Mouse (Mus musculus): ENCODE results near the gene Cttnbp2nl. TPM values are rescaled to one million over a fixed set of nuclear protein-coding genes. Genes with fewer than 3 reads are reported as not detected.

Gene Cttnbp2nl
- 11.5 and 27.4 TPM in 2 replicates for polyA plus RNA-seq (2014; fragmentation: Nextera tagmentation; extraction: Ambion mirVana)

DNA sequence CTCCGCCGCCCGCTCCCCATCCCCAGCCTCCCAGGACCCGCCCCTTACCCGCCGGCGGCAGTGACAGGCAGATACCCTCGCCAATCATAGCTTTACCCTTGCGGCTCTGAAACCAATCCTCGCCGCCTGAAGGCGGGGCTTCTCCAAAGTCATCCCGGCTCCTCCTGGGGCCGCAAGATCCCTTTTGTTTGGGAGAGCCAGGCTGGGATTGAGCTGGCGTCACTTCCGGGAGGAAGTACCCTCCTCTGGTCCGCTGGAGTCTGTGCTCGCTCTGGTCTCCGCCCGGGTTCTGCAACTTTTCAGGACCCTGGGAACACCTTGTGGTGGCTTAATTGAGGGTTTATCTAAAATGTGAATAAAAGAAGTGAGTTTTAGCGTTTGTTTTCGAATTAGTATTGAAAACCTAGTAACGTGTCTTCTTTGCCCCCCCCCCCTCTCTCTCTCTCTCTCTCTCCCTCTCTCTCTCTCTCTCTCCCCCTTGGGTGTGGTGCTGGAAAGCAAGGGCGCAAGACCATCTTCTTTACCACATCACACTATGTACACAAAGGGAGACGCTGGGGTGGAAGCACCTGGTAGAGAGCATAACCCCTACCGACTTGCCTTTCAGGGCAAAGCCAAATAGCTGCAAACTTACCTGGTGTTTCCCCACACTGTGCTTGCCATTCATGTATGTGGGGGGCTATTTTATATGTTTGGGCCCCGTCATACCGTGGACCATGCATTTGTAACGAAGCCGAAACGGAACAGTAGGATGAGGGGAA, at the start of gene Cttnbp2nl:
Gene Cttnbp2nl (minus strand): TSS at position 210 of the 761 bp plus-strand sequence.
- ATAC-seq (ENCODE audit: low FRiP score, low TSS enrichment): peak; percentile 99
- no peaks in the 10 kb centered on the region for H3K27me3 ChIP-seq (ENCODE audit: control insufficient read depth, insufficient read depth, low read length)
- peak within 1 kb of the TSS; percentile 76 for H3K9ac ChIP-seq (ENCODE audit: low read depth, low read length)
- 2% methylated on average over 31 of the region's 31 CpGs for WGBS
- H3K9me3 ChIP-seq (ENCODE audit: control insufficient read depth, low read length): no peaks in the 10 kb centered on the region
- peak within 1 kb of the TSS; percentile 67 for H3K4me3 ChIP-seq (ENCODE audit: low read length)
- no peaks in the 10 kb centered on the region for H3K36me3 ChIP-seq (ENCODE audit: control insufficient read depth, insufficient read depth, low read length)
- peak within 1 kb of the TSS; percentile 64 for H3K4me2 ChIP-seq (replicated peaks; ENCODE audit: low read depth, low read length)
- peaks cover 15% of the 10 kb centered on the region; the same call in 1 of the 2 replicates for H3K4me1 ChIP-seq (ENCODE audit: control insufficient read depth, insufficient read depth, low read length)
- peak within 1 kb of the TSS; percentile 42 for H3K27ac ChIP-seq (ENCODE audit: low read depth, low read length)

DNA sequence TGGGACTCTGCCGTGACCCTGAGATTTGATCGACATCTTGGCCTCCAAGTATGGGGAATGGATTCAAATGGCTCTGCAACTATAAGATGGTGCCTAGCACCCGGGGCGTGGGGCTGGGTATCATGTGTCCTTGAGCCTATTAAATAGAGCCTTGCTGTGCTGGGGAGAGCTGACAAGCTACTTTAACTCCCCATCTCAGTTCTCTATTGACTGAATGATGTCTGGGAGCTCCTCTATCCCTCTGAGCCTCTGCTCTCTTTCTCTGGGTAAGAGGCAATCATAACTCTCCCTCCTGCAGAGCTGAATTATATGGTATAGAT, 47.3 kb upstream of the Cttnbp2nl start:
- Histone ChIP-seq H3K4me1 (ENCODE audit: control insufficient read depth, insufficient read depth, low read length) (peaks cover 5% of the 10 kb centered on the region), H3K9ac (ENCODE audit: low read depth, low read length) (no peak overlapping the region), H3K36me3 (ENCODE audit: control insufficient read depth, insufficient read depth, low read length) (no peaks in the 10 kb centered on the region), H3K9me3 (ENCODE audit: control insufficient read depth, low read length) (no peaks in the 10 kb centered on the region), H3K4me2 (replicated peaks; ENCODE audit: low read depth, low read length) (no peak overlapping the region), H3K27ac (ENCODE audit: low read depth, low read length) (peak overlapping the region; percentile 43; the same call in 1 of the 2 replicates), H3K4me3 (ENCODE audit: low read length) (no peak overlapping the region), H3K27me3 (ENCODE audit: control insufficient read depth, insufficient read depth, low read length) (no peaks in the 10 kb centered on the region)
- peak; percentile 67 for ATAC-seq (ENCODE audit: low FRiP score, low TSS enrichment)
- 37% methylated on average over 4 of the region's 4 CpGs for WGBS

DNA sequence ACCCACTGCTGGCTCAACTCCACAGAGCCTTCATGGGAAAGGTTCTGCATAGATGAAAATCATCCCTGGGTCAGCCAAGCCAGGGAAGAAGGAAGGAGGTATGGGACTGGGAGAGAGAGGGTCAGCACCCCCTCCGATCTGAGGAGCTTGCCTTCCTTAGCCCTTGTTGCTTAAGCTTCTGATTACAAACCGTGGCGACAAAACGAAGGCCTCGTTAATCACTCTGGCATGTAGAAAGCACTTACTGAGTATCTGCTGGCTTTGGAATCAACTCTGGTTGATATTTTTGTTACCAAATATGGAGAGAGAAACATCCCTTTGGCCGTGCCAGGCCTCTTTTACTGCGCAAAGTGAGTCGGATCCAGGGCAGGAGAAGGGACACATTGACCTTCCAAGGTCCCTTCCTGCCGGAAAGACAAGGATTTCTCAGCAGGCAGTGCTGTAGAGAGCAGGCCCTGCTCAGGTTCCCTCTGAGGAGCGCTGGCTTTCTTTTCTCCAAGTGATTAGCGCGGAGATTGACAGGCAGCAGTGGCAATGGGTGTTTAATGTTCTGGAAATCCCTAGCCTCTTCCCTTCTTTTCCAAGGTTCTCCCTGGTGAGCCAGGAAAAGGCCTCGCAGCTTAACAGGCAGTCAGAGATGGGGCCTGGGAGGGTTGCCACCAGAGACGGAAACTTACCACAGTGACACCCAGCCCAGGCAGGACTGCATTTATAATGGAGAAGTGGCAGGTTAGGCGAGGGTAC, 46.8 kb upstream of the Cttnbp2nl start:
- H3K4me3 ChIP-seq (ENCODE audit: low read length): no peak overlapping the region
- 13% methylated on average over 15 of the region's 15 CpGs for WGBS
- H3K36me3 ChIP-seq (ENCODE audit: control insufficient read depth, insufficient read depth, low read length): no peaks in the 10 kb centered on the region
- no peaks in the 10 kb centered on the region for H3K27me3 ChIP-seq (ENCODE audit: control insufficient read depth, insufficient read depth, low read length)
- H3K4me1 ChIP-seq (ENCODE audit: control insufficient read depth, insufficient read depth, low read length): peaks cover 5% of the 10 kb centered on the region
- peak overlapping the region; percentile 43 for H3K27ac ChIP-seq (ENCODE audit: low read depth, low read length)
- H3K9ac ChIP-seq (ENCODE audit: low read depth, low read length): no peak overlapping the region
- ATAC-seq (ENCODE audit: low FRiP score, low TSS enrichment): peak; percentile 91
- H3K4me2 ChIP-seq (replicated peaks; ENCODE audit: low read depth, low read length): no peak overlapping the region
- no peaks in the 10 kb centered on the region for H3K9me3 ChIP-seq (ENCODE audit: control insufficient read depth, low read length)

DNA sequence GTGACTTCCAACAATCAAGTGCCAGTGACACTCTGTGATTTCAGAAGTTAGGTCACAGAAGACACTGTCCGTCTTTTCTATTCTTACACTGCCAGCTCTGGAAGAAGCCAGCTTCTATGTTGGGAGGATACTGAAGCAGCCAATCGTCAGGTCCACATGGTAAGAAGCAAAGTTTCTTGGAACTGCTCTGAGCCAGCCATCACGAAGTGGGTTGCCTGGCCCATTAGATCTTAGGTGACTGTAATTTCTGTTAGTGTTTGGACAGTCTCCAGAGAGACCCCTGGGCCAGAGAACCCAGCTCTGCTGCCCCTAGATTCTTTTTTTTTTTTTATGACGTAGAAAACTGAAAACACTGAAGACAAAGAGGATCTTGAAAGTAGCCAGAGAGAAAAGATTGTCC, 44.6 kb upstream of the Cttnbp2nl start:
- no peaks in the 10 kb centered on the region for H3K9me3 ChIP-seq (ENCODE audit: control insufficient read depth, low read length)
- no peak overlapping the region for H3K4me2 ChIP-seq (replicated peaks; ENCODE audit: low read depth, low read length)
- H3K4me3 ChIP-seq (ENCODE audit: low read length): no peak overlapping the region
- H3K27me3 ChIP-seq (ENCODE audit: control insufficient read depth, insufficient read depth, low read length): no peaks in the 10 kb centered on the region
- 85% methylated on average over 4 of the region's 4 CpGs for WGBS
- ATAC-seq (ENCODE audit: low FRiP score, low TSS enrichment): no peak
- H3K36me3 ChIP-seq (ENCODE audit: control insufficient read depth, insufficient read depth, low read length): no peaks in the 10 kb centered on the region
- peaks cover 10% of the 10 kb centered on the region for H3K4me1 ChIP-seq (ENCODE audit: control insufficient read depth, insufficient read depth, low read length)
- H3K27ac ChIP-seq (ENCODE audit: low read depth, low read length): no peak overlapping the region
- no peak overlapping the region for H3K9ac ChIP-seq (ENCODE audit: low read depth, low read length)

DNA sequence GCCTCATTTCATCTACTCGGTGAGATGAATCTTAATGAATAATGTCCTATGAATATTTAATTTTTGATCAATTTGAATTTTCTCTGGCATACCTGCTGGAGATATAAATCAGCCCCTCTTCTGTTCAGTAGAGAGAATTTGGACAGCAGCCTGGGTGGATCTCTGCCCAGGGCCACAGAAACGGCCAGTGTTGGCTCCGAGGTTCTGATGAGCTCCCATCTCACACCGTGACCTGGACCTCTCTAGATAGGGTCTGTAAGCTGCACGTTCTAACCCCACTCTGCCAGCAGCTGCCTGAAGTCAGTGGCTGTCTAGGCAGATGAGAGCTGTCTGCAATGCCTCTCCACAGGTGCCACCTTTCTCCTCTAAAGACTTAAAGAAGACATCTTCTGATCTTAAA, 42.1 kb upstream of the Cttnbp2nl start:
- Histone ChIP-seq H3K9me3 (ENCODE audit: control insufficient read depth, low read length) (no peaks in the 10 kb centered on the region), H3K9ac (ENCODE audit: low read depth, low read length) (no peak overlapping the region), H3K36me3 (ENCODE audit: control insufficient read depth, insufficient read depth, low read length) (no peaks in the 10 kb centered on the region), H3K27ac (ENCODE audit: low read depth, low read length) (no peak overlapping the region), H3K4me1 (ENCODE audit: control insufficient read depth, insufficient read depth, low read length) (peaks cover 10% of the 10 kb centered on the region), H3K27me3 (ENCODE audit: control insufficient read depth, insufficient read depth, low read length) (no peaks in the 10 kb centered on the region), H3K4me3 (ENCODE audit: low read length) (no peak overlapping the region), H3K4me2 (replicated peaks; ENCODE audit: low read depth, low read length) (no peak overlapping the region)
- no peak for ATAC-seq (ENCODE audit: low FRiP score, low TSS enrichment)
- WGBS: 78% methylated on average over 5 of the region's 5 CpGs

DNA sequence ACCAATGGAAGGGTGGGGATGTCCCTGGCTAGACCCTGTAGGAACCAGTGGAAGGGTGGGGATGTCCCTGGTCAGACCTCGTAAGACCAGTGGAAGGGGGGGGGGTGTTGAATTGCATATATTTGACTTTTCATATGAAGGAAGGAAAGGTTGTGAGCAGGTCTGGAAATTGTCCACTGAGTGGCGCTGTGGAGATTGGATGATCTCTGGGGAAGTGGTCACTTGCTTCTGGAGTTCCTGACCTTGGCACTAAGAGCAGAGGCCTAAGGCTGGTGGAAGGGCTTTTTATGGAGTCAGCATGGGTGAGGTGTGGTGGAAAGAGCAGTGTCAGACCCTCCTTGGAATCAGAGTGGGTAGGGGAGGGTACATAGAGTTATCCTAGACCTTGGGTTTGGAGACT, 41.5 kb upstream of the Cttnbp2nl start:
- H3K4me2 ChIP-seq (replicated peaks; ENCODE audit: low read depth, low read length): no peak overlapping the region
- H3K27me3 ChIP-seq (ENCODE audit: control insufficient read depth, insufficient read depth, low read length): no peaks in the 10 kb centered on the region
- 87% methylated on average over 2 of the region's 2 CpGs for WGBS
- no peak overlapping the region for H3K4me3 ChIP-seq (ENCODE audit: low read length)
- no peaks in the 10 kb centered on the region for H3K36me3 ChIP-seq (ENCODE audit: control insufficient read depth, insufficient read depth, low read length)
- H3K4me1 ChIP-seq (ENCODE audit: control insufficient read depth, insufficient read depth, low read length): peaks cover 9% of the 10 kb centered on the region
- ATAC-seq (ENCODE audit: low FRiP score, low TSS enrichment): no peak
- no peak overlapping the region for H3K27ac ChIP-seq (ENCODE audit: low read depth, low read length)
- no peak overlapping the region for H3K9ac ChIP-seq (ENCODE audit: low read depth, low read length)
- H3K9me3 ChIP-seq (ENCODE audit: control insufficient read depth, low read length): no peaks in the 10 kb centered on the region

DNA sequence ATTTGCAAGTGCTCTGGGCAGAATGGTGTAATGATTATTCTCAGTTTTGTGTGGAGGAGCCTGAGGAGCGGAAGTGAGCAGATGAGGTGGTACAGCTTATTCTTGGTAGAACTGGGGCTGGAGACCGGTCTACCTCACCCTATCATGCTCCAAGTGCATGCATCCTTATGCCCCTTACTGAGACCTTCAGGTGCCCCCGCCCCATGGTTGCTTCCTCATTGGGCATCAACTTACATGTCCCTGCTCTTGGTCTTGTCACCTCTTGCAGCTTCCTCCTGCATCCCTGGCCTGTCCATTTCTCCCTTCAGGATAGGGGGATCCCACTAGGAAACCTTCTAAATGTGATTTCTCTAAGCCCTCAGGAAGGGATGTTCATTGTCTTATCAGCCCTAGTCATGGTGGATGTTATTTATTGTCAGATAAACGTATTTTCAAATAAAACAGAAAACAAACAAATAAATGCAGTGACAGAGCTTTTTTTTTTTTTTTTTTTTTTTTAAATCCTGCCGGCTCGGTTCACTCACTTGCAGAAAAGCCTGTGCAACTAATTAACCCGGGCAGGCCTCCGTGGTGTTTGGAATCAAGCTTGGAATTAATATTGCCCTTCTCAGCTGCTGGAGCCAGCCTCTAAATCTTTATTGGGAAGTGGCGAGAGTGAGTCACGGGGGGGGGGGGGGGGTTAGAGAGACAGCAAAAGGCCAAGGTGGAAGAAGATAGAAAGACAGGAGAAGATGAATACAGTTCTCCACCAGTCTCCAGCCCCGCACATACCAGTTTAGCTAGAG, 40.0 kb upstream of the Cttnbp2nl start:
- no peak overlapping the region for H3K4me3 ChIP-seq (ENCODE audit: low read length)
- no peak overlapping the region for H3K4me2 ChIP-seq (replicated peaks; ENCODE audit: low read depth, low read length)
- no peaks in the 10 kb centered on the region for H3K27me3 ChIP-seq (ENCODE audit: control insufficient read depth, insufficient read depth, low read length)
- no peak overlapping the region for H3K9ac ChIP-seq (ENCODE audit: low read depth, low read length)
- no peaks in the 10 kb centered on the region for H3K9me3 ChIP-seq (ENCODE audit: control insufficient read depth, low read length)
- ATAC-seq (ENCODE audit: low FRiP score, low TSS enrichment): no peak
- WGBS: 58% methylated on average over 11 of the region's 11 CpGs
- H3K36me3 ChIP-seq (ENCODE audit: control insufficient read depth, insufficient read depth, low read length): no peaks in the 10 kb centered on the region
- peaks cover 5% of the 10 kb centered on the region; the same call in 1 of the 2 replicates for H3K4me1 ChIP-seq (ENCODE audit: control insufficient read depth, insufficient read depth, low read length)
- no peak overlapping the region for H3K27ac ChIP-seq (ENCODE audit: low read depth, low read length)

DNA sequence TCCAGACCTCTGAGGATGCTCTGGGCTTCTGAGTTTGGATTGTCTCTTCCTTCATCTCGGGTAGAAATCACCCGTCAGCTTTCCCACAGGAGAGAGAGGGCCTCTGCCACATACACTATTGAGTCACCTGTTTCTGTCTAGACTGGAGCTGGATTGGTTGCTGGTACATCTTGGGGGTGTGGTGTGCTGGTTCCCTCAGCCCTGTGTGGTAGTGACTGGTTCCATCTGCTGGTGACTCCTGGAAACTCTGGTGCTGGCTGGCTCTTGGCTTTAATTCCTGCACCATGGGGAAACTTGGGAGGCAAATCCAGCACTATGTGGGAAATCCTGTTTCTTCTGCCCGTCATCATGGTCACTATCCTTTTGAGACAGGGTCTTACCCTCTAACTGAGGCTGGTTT, 38.0 kb upstream of the Cttnbp2nl start:
- peak; percentile 36; the same call in 1 of the 2 replicates for ATAC-seq (ENCODE audit: low FRiP score, low TSS enrichment)
- peaks cover 5% of the 10 kb centered on the region; the same call in 1 of the 2 replicates for H3K4me1 ChIP-seq (ENCODE audit: control insufficient read depth, insufficient read depth, low read length)
- WGBS: 21% methylated on average over 3 of the region's 3 CpGs

More for the DNA sequence above, 38.0 kb upstream of the Cttnbp2nl start:
- H3K27ac ChIP-seq (ENCODE audit: low read depth, low read length): no peak overlapping the region
- no peaks in the 10 kb centered on the region for H3K9me3 ChIP-seq (ENCODE audit: control insufficient read depth, low read length)
- no peak overlapping the region for H3K4me3 ChIP-seq (ENCODE audit: low read length)
- H3K9ac ChIP-seq (ENCODE audit: low read depth, low read length): no peak overlapping the region
- H3K36me3 ChIP-seq (ENCODE audit: control insufficient read depth, insufficient read depth, low read length): no peaks in the 10 kb centered on the region
- H3K27me3 ChIP-seq (ENCODE audit: control insufficient read depth, insufficient read depth, low read length): no peaks in the 10 kb centered on the region
- H3K4me2 ChIP-seq (replicated peaks; ENCODE audit: low read depth, low read length): no peak overlapping the region

Data from kidney, embryonic 14.5 days (tissue).